Mouse (Mus musculus): ENCODE results near the gene Gm9747.

The Gm9747 gene

DNA sequence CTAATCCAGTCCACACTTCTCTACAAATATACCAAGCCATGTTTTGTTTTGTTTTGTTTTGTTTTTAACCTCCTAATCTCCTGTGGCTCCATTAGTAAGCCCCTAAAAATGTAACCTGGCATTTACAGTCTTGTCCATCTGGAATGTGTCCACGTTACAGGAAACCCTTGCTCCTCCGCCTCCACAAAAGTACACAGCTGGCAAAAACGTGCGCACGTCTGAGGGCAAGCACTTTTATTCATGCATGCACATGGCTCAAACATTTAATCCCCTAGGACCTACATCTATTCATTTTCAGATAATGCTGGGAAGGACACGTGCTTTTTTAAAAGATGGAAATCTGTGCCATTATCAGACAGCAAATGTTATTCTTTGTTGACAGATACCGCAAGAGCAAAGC, 25.4 kb downstream of the Gm9747 start:
- DNase-seq = no peak

DNA sequence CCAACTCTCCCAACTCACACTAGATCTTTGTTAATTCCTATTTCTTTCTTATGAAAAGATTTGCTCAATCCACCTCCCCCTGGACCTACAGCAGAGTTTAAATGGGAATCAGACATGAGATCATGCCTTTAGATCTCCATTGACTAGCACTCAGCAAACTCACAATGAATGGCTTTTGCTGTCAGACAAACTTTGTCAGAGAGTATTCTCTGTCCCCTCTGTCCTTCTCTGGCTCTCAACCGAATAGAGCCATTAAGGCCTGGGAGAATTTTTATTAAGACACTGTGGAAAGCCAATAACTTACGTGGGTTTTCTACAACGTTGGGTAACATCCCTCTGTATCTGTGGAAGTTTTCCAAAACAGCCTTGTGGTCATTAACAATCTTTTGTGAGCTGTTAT, 27.1 kb downstream of the Gm9747 start:
- DNase-seq = no peak

DNA sequence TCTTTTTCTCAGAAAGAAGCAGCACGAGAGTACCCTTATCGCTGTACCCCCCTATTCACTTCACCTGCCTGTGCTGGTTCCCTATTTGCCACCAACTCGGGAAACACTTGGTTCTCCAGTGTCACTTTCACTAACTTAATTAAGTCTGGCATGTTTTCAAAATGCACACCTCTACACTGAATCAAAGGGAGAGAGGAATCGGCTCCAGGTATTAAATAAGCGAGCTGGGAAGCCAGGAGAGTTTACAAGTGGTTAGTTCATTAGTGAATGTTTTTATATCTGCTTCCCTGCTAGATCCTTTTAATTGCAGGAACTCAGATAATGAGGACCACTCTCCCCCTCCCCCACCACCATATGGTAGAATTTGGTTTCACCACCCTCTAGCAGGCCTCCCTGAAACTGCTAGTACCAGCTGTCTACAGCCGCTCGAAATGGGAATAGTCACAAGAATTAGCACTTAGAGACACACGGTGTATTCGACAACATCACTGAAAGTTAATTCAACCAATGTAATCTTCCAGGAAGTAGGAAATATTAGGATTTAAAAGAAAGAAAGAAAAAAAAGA, 28.2 kb downstream of the Gm9747 start:
- DNase-seq = peak; percentile 56

DNA sequence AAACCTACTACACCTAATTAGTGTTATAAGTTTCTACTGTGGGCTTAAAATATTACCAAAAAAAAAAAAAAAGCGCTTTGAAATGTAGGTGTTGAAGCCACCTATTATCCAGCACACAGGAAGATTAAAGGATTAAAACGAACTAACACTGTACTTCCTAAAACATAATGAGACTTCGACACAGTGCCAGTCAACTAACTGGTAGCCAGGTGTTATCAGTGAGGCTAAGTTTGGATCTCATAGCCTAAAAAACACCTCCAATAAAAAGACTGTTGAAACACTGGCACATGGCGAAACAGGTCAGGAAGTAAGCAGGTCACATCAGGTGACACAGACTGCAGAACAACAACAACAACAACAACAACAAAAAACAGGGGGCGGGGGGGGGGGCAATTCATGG, 28.7 kb downstream of the Gm9747 start:
- DNase-seq = no peak

DNA sequence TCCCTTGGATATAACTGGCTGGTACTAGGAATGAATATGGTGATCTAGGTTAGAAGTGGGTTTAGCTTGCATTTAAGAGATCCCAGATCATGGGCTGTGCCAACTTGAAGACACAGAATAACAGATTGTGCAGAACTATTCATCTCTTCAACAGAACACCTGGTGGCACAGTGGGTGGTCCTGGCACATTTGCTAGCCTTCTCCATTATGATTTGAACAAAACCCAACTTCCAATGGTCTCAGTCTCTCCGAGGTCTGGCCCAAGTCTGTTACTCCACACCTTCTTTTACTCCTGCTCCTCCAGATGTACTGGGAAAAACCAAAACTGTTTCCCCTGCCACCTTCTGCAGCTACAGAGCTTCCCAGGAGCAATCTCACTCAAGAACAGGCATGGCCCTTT, 29.4 kb downstream of the Gm9747 start:
- DNase-seq = peak; percentile 82

DNA sequence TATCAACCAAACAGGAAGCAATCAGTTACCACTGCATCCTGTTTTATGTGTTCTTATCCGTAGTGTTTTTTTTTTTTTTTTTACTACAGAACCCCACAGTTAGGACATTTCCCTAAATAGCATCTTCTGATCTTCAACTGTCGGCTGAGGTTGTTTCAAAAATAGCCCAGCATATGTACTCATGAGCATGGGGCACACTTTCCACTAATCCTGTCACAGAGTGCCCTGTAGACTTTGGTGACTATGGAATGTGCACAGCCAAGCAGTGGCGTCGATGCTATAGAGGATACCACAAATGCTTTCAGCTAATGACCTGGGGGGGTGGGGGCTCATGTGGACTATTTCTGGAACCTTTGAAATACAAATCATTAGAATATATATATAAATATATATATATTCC, 34.6 kb downstream of the Gm9747 start:
- DNase-seq = no peak

DNA sequence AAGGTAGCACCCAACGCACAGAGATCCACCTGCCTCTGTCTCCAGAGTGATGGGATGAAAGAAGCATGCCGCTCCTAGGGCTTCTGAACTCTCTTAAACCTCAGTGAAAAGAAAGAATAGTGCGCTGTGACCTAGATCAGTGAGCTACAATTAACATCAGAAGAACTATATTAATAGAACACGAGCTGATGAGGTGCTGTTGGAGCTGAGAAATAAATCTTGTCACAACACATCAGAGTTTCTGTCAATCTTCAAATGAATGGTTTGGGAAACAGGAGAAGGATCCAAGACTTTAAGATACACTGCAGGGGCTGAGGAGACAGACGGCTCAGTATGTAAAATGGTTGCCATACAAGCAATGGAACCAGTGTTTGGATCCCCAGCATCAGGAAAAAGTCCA, 39.3 kb downstream of the Gm9747 start:
- no peak for DNase-seq

DNA sequence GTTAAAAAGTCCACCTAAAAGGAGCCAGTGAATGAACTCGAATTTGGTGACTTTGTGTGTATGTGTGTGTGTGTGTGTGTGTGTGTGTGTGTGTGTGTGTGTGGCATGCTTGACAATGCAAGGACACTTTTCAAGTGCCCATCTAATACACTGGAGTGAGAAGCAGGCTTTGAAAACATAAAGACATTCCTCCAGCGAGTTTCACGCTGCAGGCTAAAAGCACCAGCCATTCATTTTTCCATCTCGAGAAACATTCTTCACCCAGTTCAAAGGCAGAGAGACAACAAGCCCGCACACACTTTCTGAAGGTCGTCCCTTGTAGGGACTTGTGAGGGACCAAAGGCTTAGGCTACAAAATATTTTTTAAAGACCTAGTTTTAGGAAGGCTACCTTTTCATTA, 40.6 kb downstream of the Gm9747 start:
- DNase-seq = no peak

DNA sequence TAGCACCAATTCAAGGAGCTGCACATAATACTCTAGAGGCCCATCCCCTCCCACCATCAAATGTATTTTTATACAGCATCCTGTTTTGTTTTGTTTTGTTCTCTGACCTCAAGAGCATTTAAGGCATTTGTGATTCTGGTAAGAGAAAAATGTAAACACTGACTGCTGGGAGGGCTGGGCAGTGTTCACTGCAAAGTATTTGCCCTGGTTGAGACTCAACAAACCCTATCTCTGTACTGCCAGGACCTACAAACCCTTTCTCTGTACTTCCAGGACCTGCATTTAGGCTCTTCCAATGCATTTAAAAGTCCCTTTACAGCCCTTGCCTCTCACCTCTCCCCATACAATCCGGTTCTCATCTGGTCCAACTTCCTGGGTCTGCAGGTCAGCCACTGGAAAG, 41.4 kb downstream of the Gm9747 start:
- no peak for DNase-seq

DNA sequence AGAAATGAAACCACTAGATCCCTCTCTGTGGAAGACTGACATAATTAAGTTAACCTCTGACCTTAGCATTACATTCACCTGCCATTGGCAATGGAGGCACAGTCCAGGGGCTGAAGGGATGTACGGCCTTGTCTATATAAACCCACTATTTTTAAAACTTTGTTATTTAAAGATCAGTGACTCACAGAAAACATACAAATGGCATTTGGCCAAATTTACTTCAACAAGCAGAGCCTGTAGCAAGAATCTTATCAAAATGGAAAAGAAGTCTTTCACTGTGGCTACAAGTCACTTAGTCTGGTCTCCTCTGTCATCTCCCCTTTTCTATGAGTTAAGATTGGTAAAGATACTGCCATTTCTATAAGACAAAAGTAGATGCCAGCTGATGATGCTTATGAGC, 46.9 kb downstream of the Gm9747 start:
- DNase-seq = no peak

DNA sequence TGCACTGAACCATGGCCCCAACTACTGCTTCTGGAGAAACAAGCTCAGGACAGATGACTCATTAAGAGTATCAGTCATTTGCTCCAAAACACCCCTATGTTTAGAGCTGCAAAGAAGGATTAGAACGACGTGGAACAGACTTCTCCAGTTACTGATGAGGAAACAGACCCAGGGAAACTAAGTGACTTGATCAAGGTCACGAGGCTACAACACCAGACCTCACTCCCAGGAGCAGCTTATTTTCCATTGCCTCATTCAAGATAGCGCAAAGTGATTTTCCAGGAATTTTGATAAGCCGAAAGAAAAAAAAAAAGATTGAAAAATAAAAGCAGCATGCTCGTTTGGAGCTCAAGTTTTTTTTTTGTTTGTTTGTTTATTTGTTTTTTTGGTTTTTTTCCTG, 48.9 kb downstream of the Gm9747 start:
- no peak for DNase-seq

DNA sequence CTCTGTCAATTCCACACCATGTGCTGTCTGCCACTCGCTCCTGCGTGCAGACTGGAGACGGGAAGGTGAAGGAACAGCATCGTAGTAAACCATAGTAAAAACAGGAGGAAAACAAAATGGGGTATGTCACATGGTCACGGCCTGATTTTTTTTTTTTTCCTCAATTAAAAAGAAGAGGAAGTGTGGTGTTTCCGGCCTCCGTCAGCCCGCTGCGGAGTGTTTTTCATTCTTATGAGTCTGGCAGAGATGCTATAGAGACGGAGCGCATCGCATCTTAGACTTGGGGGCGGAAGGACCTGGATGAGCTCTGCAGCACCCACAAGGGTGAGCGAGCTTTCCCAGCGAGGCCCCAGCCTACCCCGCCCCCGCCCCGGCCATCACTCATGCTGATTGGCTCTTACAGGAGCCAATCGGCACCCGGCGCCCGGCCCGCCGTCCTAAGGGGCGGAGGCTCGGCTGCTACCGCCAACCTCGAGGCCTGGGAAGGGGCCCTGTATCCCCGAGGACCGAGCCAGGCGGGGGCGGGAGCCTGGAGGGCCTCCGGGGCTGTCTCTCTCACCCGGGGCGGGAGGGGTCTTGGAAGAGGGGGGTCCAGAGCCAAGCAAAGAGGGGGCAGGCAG, 50.2 kb downstream of the Gm9747 start:
- peak; percentile 86 for DNase-seq

DNA sequence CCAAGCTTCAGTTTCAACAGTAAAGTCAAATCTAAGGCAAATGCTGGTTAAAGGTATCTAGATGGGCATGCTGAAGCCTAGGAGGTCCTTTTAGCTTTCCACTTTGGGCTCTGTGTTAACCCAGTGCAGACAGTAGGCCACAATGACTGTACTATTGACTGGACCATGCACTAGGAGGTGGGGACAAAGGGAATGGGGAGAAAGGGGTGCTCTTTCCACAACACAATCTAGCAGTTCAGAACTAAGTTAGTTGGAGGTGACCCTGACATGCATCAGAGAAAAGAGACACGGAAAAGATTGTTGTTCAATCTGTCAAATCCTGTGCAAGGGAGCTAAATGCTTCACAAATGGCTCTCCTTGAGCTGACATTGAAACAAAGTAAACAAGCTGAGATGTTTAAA, 51.0 kb downstream of the Gm9747 start:
- no peak for DNase-seq

DNA sequence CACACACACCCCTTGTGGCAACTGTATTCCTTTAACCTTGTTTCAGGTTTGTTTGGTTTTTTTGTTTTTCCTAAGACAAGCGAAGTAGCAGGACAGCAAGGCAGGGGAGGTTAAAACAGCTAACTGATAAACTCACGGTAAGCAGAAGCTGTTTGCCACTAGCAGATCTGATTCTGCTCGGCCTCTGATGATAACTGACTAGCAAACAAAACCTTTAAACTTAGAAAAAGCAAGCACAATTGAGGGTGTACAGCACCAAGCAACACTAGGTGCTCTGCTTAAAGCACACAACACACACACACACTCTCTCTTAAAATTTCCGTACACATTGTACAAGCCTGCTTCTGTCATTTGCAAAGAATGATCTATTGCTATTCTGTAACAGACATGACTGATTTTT, 51.5 kb downstream of the Gm9747 start:
- no peak for DNase-seq
